Mouse (Mus musculus) midbrain, embryonic 14.5 days (tissue): Measurements from ENCODE around the gene Tmem38b. TPM values are rescaled to one million over a fixed set of nuclear protein-coding genes. Genes with fewer than 3 reads are reported as not detected.
"Not testable (repeated sequence)": the region's sequence is repeated elsewhere in the genome, so short reads cannot be mapped to it uniquely, and the experiment has no call there.

ENCODE experiments used
- ATAC-seq: fragments of 200-750 bp; cut with Nextera tagmentation; 2 replicates; pipeline ENCODE4 v1.8.0; 2017; ENCODE audit warnings: moderate number of reproducible peaks, moderate library complexity; ENCODE audit not compliant: low FRiP score, low TSS enrichment
- DNase-seq: peaks from one replicate; pipeline ENCODE4 v3.0.0-alpha.2; 2015
- H3K27ac ChIP-seq: fragments of 300-500 bp; sonication (generic); replicated peaks from 2 replicates; pipeline ENCODE4 v1.5.1; 2014; ENCODE audit warnings: mild to moderate bottlenecking, low read depth, low read length, moderate library complexity
- H3K27me3 ChIP-seq: fragments of 300-500 bp; sonication (generic); 2 replicates; pipeline ENCODE4 v1.6.1; 2014; ENCODE audit warnings: low read length, control low read depth, mixed read lengths; ENCODE audit not compliant: control insufficient read depth, insufficient read depth
- H3K36me3 ChIP-seq: fragments of 300-500 bp; sonication (generic); 2 replicates; pipeline ENCODE4 v1.6.1; 2014; ENCODE audit warnings: low read length, control low read depth; ENCODE audit not compliant: control insufficient read depth, insufficient read depth
- H3K4me1 ChIP-seq: fragments of 300-500 bp; sonication (generic); 2 replicates; pipeline ENCODE4 v1.6.1; 2014; ENCODE audit warnings: mild to moderate bottlenecking, antibody characterized with exemption, low read length, control low read depth; ENCODE audit not compliant: control insufficient read depth, insufficient read depth
- H3K4me2 ChIP-seq: fragments of 300-500 bp; sonication (generic); 2 replicates; pipeline ENCODE4 v1.6.1; 2014; ENCODE audit warnings: mild to moderate bottlenecking, low read length, moderate library complexity
- H3K4me3 ChIP-seq: fragments of 300-500 bp; sonication (generic); replicated peaks from 2 replicates; pipeline ENCODE4 v1.5.1; 2014; ENCODE audit warnings: low read depth, low read length
- H3K9ac ChIP-seq: fragments of 300-500 bp; sonication (generic); replicated peaks from 2 replicates; pipeline ENCODE4 v1.6.1; 2014; ENCODE audit warnings: mild to moderate bottlenecking, low read length, moderate library complexity
- H3K9me3 ChIP-seq: fragments of 300-500 bp; sonication (generic); 2 replicates; pipeline ENCODE4 v1.6.1; 2016; ENCODE audit warnings: low read length, control low read depth, mixed read lengths; ENCODE audit not compliant: control insufficient read depth
- WGBS: fragments of 180-500 bp; shearing (Covaris S2); extraction: QIAGEN DNeasy Blood & Tissue Kit; methylation state at CpG from one replicate; pipeline ENCODE4 v1.1.7; 2014; 5-methylcytosine and 5-hydroxymethylcytosine counted together
- polyA plus RNA-seq: library from polyadenylated mRNA; unstranded; fragments of >200 nt; fragmentation: Nextera tagmentation; extraction: Ambion mirVana; gene quantifications from 2 replicates; pipeline ENCODE4 v1.2.1, GENCODE M21; 2014

Tmem38b gene
- polyA plus RNA-seq, 1 experiment from 2014 or later = 11.9 TPM

DNA sequence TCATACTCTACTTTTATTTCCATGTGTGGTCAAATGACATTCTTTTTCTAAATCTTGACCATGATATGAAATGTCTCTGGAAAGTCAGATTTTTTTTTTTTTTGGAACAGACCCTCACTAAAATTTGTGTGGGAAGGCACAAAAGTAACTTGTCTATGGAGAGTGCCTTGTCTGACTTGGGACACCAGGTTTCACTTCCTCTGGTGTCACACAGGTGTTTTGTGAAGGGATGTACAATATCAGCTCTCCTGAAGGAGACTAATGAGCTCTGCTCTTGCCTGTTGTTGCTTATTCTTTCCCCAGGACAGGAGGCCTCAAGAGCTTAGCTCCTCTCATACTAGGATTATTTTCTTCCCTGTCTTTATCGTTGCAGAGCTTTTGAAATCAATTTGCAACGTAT, 30.8 kb upstream of the Tmem38b start:
- 7% methylated on average over 2 of the region's 2 CpGs for WGBS
- H3K9ac ChIP-seq = no peak overlapping the region
- H3K4me3 ChIP-seq = no peak overlapping the region
- ATAC-seq = no peak
- H3K9me3 ChIP-seq = no peaks in the 10 kb centered on the region
- H3K27ac ChIP-seq = peak overlapping the region; percentile 14; the same call in 1 of the 2 replicates
- H3K4me2 ChIP-seq = no peak overlapping the region
- H3K4me1 ChIP-seq = peaks cover 25% of the 10 kb centered on the region
- H3K36me3 ChIP-seq = no peaks in the 10 kb centered on the region
- DNase-seq = no peak
- H3K27me3 ChIP-seq = no peaks in the 10 kb centered on the region

DNA sequence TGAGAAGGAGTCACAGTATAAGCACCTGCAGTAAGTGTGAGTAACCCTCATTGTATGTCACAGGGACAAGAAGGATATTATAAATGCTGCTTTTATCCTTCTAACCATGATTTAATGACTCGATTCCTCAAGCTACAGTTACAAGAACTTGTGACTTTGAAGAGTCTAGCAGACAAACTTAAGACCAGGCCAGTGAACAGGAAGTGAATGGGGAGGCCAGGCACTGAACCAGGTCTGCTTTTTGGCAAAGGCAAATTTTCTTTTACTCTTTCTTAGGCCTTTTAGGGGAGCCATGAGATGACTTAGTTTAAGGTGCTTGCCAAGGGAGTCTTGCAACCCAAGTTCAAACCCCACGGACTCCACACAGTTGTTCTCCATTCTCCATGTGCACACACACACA, 30.1 kb upstream of the Tmem38b start:
- Histone ChIP-seq H3K36me3 (no peaks in the 10 kb centered on the region), H3K27ac (peak overlapping the region; percentile 77; the same call in 1 of the 2 replicates), H3K27me3 (no peaks in the 10 kb centered on the region), H3K4me2 (no peak overlapping the region), H3K9ac (no peak overlapping the region), H3K9me3 (no peaks in the 10 kb centered on the region), H3K4me1 (peaks cover 25% of the 10 kb centered on the region), H3K4me3 (no peak overlapping the region)
- DNase-seq = no peak
- WGBS = 84% methylated on average over 2 of the region's 2 CpGs
- no peak for ATAC-seq

DNA sequence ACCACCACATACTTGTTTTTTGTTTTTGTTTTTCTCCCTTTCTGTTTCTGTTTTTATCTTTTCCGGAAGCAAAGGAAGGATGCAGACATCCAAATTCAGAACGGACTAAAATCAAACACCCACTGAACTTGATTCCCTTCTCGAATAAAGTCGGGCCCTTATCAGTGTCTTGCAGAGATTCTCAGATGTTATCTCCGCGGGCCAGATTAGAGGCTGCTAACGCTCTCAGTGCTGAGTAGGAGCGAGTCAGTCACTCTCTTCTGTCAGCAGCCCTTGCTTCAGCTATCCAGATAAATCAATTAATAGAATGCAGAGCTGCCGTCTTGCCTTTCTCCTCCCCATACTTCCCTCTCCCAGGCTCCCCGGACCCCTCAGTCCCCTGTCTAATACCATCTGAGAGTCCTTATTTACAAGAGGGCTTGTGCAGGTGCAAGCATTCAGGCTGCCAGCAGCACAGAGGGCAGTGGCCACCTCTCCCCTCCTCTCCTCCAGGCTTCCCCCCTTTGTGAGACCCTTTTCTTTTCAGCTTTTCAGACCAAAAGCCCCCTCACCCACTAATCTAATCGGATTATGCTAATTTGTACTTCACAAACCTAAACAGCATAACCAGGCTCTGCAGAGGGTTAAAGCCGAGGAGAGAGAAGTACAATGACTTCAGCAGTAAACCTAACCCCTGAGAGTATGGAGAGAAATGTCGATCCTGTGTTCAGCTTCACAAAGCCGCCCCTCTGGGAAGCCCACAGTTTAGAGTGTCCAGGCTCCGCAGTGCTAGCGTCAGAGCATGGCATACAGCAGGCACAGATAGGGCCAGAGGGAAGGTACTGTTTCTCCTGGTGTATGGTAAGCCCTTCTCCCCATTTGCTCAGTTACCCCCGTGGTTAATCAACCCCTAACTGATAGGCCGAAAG, 28.7 kb upstream of the Tmem38b start:
- H3K4me2 ChIP-seq = peak overlapping the region; percentile 42
- ATAC-seq = peak; percentile 92
- no peaks in the 10 kb centered on the region for H3K9me3 ChIP-seq
- DNase-seq = peak; percentile 79
- no peaks in the 10 kb centered on the region for H3K27me3 ChIP-seq
- H3K4me1 ChIP-seq = peaks cover 25% of the 10 kb centered on the region
- no peak overlapping the region for H3K4me3 ChIP-seq
- H3K9ac ChIP-seq = no peak overlapping the region
- 3% methylated on average over 18 of the region's 18 CpGs for WGBS
- no peaks in the 10 kb centered on the region for H3K36me3 ChIP-seq
- peak overlapping the region; percentile 77 for H3K27ac ChIP-seq

DNA sequence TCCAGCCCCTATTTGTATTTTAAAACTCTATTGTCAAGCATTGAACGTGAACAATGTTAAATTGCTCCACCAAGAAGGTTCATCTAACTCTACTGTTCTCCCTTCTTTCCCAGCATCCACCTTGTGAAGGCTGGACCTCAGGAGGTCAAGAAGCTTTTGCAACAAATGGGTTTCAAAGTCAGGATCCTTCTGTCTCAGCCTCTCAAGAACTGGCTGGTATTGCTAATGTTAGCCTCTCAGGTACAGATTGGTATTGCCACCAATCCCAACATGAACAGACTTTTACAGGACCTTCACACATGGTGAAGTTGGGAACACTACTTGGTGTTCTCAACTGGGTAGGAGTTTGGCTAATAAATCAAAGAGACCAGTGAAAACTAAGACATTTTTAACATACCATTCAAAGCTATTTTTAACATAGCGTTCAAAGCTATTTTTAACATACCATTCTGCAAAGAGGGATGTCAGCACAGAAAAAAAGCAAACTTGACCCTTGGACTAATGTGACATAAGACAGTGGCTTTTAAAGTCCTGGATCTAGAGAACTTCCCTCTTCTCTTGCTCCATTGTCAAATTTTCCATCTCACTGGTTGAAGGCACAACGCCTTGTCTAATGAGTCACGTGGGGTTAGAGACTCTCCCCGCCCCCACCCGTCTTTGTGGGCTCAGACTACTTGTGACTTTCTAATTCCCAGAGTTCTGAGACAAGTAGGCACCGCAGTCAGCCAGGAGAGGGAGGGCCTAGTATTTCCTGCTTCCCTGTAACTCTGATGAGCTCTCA, 26.8 kb upstream of the Tmem38b start:
- ATAC-seq (no peak), DNase-seq (no peak)
- H3K27ac ChIP-seq = no peak overlapping the region
- H3K4me2 ChIP-seq = no peak overlapping the region
- H3K36me3 ChIP-seq = no peaks in the 10 kb centered on the region
- H3K4me1 ChIP-seq = peaks cover 25% of the 10 kb centered on the region
- H3K27me3 ChIP-seq = no peaks in the 10 kb centered on the region
- H3K4me3 ChIP-seq = no peak overlapping the region
- H3K9me3 ChIP-seq = no peaks in the 10 kb centered on the region
- 38% methylated on average over 7 of the region's 7 CpGs for WGBS
- no peak overlapping the region for H3K9ac ChIP-seq

DNA sequence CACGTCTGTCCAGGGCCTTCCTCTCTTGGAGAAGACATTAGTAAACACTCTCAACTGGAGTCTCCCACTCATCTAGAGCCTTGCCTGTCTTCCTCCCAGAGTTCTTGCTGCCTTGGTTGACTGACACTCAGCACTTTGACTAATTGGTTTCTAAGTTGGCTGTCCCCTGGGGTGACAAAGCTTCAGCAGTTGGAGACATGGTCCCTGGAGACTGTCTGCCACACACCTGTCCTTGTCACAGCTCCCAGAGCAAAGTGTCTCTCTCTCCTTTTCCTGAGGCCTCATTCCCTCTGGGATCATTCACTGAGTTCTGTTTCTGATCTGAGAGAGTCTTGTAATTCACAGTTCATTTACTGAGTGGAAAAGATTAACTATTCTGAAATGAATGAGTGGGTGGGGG, 26.1 kb upstream of the Tmem38b start:
- Histone ChIP-seq H3K27me3 (no peaks in the 10 kb centered on the region), H3K4me3 (no peak overlapping the region), H3K9ac (no peak overlapping the region), H3K4me2 (no peak overlapping the region), H3K36me3 (no peaks in the 10 kb centered on the region), H3K4me1 (peaks cover 25% of the 10 kb centered on the region), H3K9me3 (no peaks in the 10 kb centered on the region), H3K27ac (no peak overlapping the region)
- no peak for DNase-seq
- no peak for ATAC-seq
- WGBS = 59% methylated on average over 1 of the region's 1 CpGs

DNA sequence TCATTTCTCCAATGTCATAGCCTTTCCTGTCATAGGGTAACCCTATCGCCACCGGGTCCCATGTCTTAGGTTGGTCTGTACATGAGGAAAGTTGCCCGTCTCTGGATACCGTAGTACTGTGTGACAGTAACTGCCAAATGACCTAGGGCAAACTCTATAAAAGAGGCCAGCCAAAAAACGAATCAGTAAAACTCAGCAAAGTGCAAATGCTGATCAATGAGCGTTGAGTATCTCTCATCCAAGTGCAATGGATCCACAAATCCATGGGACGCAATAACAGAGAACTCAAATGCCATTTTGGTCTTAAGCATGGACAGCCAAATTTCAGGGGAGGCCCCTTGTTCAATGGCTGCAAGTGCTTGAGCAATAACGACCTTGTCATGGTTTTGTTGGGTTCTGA, 22.2 kb upstream of the Tmem38b start:
- H3K4me3 ChIP-seq, H3K27ac ChIP-seq, H3K9me3 ChIP-seq, H3K9ac ChIP-seq, ATAC-seq, H3K4me2 ChIP-seq, H3K27me3 ChIP-seq, H3K36me3 ChIP-seq, H3K4me1 ChIP-seq, DNase-seq: not testable (repeated sequence)
- 98% methylated on average over 7 of the region's 8 CpGs for WGBS

DNA sequence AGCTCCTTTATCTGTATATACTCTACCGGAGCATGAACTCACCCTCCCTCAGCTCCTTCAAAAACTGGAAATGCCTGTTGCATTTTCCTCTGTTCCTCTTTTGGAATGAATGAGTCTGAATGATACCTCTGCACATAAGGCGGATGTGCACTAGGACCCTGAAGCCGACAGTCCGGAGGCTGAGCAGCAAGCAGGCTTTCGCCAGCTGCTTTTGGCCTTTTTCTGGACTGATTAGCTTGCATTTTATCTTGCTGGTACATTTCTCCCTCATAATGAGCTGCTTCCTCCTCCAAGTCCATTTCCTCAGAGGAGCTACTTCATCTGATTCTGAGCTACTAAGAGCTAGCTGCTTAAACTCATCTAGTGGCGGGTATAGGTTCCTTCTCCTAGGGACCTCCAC, 19.4 kb upstream of the Tmem38b start:
- not testable (repeated sequence) for DNase-seq, ATAC-seq, H3K4me3 ChIP-seq, H3K4me2 ChIP-seq, H3K27ac ChIP-seq, H3K4me1 ChIP-seq, H3K9me3 ChIP-seq, H3K36me3 ChIP-seq, H3K27me3 ChIP-seq, H3K9ac ChIP-seq
- WGBS = 85% methylated on average over 6 of the region's 6 CpGs

DNA sequence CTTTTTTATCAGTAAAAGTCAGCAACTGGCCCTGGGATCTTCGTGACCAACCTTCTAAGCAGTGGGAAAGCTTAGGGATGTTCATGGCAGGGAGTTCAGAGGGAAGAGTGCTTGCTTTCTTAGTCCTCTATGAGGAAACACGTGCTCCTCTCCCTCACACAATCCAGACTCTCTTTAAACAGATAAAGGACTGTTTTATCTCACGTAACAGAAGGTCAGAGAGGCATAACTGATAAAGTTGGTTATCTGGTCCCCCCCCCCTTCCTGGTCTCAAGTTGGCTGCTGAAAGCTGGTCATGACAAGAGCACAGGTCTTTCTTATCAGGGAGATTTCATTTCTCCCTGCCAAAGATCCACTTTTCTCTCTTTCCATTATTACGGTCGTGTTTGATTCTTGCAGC, 7.5 kb upstream of the Tmem38b start:
- no peaks in the 10 kb centered on the region for H3K4me1 ChIP-seq
- WGBS = 79% methylated on average over 5 of the region's 5 CpGs
- H3K27ac ChIP-seq = no peak overlapping the region
- no peak overlapping the region for H3K4me2 ChIP-seq
- no peaks in the 10 kb centered on the region for H3K36me3 ChIP-seq
- no peaks in the 10 kb centered on the region for H3K27me3 ChIP-seq
- no peak overlapping the region for H3K9ac ChIP-seq
- no peak for DNase-seq
- H3K4me3 ChIP-seq = no peak overlapping the region
- ATAC-seq = no peak
- H3K9me3 ChIP-seq = no peaks in the 10 kb centered on the region
